Mouse (Mus musculus) neural tube, embryonic 12.5 days (tissue): Measurements from ENCODE around the gene Mid1. TPM values are rescaled to one million over a fixed set of nuclear protein-coding genes. Genes with fewer than 3 reads are reported as not detected.
"Not testable (repeated sequence)": the region's sequence is repeated elsewhere in the genome, so short reads cannot be mapped to it uniquely, and the experiment has no call there.

Source experiments
- ATAC-seq: fragments of 200-750 bp; cut with Nextera tagmentation; 2 replicates; pipeline ENCODE4 v1.8.0; 2017; ENCODE audit warnings: low read depth, mild to moderate bottlenecking, moderate TSS enrichment, moderate library complexity; ENCODE audit not compliant: low FRiP score
- H3K27ac ChIP-seq: fragments of 300-500 bp; sonication (generic); 2 replicates; pipeline ENCODE4 v1.5.1; 2016
- H3K27me3 ChIP-seq: fragments of 300-500 bp; sonication (generic); replicated peaks from 2 replicates; pipeline ENCODE4 v1.6.1; 2016; ENCODE audit warnings: mild to moderate bottlenecking
- H3K36me3 ChIP-seq: fragments of 300-500 bp; sonication (generic); 2 replicates; pipeline ENCODE4 v1.6.1; 2016; ENCODE audit warnings: mild to moderate bottlenecking
- H3K4me1 ChIP-seq: fragments of 300-500 bp; sonication (generic); 2 replicates; pipeline ENCODE4 v1.6.1; 2016
- H3K4me2 ChIP-seq: fragments of 300-500 bp; sonication (generic); replicated peaks from 2 replicates; pipeline ENCODE4 v1.6.1; 2016; ENCODE audit warnings: mild to moderate bottlenecking
- H3K4me3 ChIP-seq: fragments of 300-500 bp; sonication (generic); 2 replicates; pipeline ENCODE4 v1.5.1; 2016
- H3K9ac ChIP-seq: fragments of 300-500 bp; sonication (generic); 2 replicates; pipeline ENCODE4 v1.6.1; 2016; ENCODE audit warnings: mild to moderate bottlenecking
- H3K9me3 ChIP-seq: fragments of 300-500 bp; sonication (generic); 2 replicates; pipeline ENCODE4 v1.6.1; 2016; ENCODE audit warnings: mild to moderate bottlenecking
- WGBS: fragments of 180-500 bp; shearing (Covaris S2); methylation state at CpG from one replicate; pipeline ENCODE4 v1.1.7; 2016; 5-methylcytosine and 5-hydroxymethylcytosine counted together
- polyA plus RNA-seq: library from polyadenylated mRNA; unstranded; fragments of >200 nt; fragmentation: Nextera tagmentation; extraction: Ambion mirVana; gene quantifications from 2 replicates; pipeline ENCODE4 v1.2.1, GENCODE M21; 2016

Mid1 gene
- polyA plus RNA-seq, 1 experiment from 2014 or later: 6.4 TPM

DNA sequence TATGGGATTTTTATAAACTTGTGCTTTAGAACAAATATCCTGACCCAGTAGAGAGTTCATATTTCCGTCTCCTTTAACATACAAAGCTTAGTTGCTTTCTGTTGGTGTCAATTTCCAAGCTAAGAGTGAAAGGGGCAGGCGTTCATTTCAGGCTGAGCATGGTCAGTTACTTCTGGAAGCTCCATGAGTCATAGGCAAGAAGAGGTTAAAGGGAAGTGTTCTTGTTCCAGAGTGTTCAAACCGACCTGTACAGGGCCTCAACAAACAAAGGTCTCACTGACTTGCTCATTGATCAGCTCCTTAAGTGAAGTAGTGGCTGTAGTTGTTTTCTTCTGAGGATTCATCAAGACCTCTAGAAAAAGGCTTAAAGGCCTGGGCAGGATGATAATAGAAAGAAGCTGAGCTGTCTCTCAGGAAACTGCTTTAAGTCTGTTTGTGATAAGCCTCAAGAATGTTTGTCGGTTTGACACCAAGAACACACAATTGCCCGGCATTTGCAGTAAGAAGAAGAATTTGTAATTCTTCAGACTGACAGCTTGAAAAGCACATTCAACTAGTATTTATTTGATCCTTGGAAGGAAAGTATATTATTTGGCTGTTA is 252.2 kb downstream of the Mid1 start:
- ATAC-seq: no peak
- H3K4me3 ChIP-seq: no peak overlapping the region
- no peak overlapping the region for H3K27ac ChIP-seq
- H3K36me3 ChIP-seq: no peaks in the 10 kb centered on the region
- no peak overlapping the region for H3K4me2 ChIP-seq
- 62% methylated on average over 5 of the region's 5 CpGs for WGBS
- H3K4me1 ChIP-seq: no peaks in the 10 kb centered on the region
- no peaks in the 10 kb centered on the region for H3K9me3 ChIP-seq
- H3K27me3 ChIP-seq: no peaks in the 10 kb centered on the region
- H3K9ac ChIP-seq: no peak overlapping the region

DNA sequence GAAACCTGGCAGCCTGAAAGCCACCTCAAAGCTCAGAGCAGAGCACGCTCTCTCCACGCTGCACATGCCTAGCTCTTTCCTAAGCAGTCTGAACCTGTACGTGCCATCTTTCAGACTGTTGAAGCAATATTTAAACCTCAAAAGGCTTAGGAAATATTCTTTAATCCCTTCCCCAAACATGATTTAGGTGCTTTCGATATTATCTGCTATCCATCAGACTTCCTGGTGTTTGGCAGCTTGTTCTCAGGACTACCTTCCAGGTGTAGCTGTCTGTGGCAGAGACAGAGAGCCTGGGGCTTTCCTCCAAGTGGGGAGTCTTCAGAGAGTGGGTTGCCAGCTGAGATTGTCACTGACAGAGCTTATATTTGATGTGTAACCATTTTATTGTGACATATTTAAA is 255.5 kb downstream of the Mid1 start:
- 94% methylated on average over 4 of the region's 4 CpGs for WGBS
- no peaks in the 10 kb centered on the region for H3K4me1 ChIP-seq
- no peak for ATAC-seq
- H3K9me3 ChIP-seq: no peaks in the 10 kb centered on the region
- H3K9ac ChIP-seq: no peak overlapping the region
- H3K4me3 ChIP-seq: no peak overlapping the region
- H3K27ac ChIP-seq: no peak overlapping the region
- no peaks in the 10 kb centered on the region for H3K27me3 ChIP-seq
- H3K4me2 ChIP-seq: no peak overlapping the region
- no peaks in the 10 kb centered on the region for H3K36me3 ChIP-seq

DNA sequence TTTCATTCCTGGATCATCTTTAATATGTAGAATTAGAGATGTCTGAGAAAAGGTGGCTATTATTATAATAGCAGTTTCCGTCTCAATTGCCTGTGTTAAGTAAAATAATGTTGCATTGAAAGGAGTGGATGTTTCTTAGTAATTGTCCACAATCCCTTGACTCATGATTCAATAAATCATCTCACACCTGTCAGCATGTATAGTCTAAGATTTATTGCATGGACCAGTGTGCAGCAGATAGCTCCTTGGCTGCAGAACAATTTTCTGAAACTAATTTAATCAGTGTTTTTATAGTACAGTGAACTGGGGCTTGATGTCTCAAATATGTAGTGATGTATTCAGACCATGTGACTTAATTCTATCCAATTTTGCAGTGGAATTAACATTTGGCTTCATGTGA is 265.6 kb downstream of the Mid1 start:
- Histone ChIP-seq H3K27ac (no peak overlapping the region), H3K4me2 (no peak overlapping the region), H3K4me3 (no peak overlapping the region), H3K27me3 (no peaks in the 10 kb centered on the region), H3K4me1 (no peaks in the 10 kb centered on the region), H3K36me3 (no peaks in the 10 kb centered on the region), H3K9ac (no peak overlapping the region), H3K9me3 (no peaks in the 10 kb centered on the region)
- 79% methylated on average over 1 of the region's 1 CpGs for WGBS
- no peak for ATAC-seq

DNA sequence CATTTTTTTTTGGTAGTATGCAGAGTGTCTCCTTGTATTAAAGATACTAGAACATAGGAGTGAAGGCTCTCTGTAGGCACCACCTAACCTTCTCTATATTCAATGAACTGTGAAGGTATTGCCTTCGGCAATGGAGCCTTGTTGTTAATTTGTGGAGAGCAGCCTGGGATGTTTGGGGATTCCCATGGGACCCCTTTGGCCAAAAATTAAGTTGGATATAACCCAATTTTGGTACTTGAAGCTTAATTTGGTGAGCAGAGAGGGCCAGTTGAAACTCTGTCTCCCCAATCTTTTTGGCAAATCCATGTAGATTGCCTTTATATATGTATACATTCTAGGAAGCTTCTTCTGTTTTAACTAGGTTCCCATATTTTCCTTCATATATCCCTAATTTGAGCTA is 284.3 kb downstream of the Mid1 start:
- WGBS: 91% methylated on average over 1 of the region's 1 CpGs
- no peaks in the 10 kb centered on the region for H3K27me3 ChIP-seq

DNA sequence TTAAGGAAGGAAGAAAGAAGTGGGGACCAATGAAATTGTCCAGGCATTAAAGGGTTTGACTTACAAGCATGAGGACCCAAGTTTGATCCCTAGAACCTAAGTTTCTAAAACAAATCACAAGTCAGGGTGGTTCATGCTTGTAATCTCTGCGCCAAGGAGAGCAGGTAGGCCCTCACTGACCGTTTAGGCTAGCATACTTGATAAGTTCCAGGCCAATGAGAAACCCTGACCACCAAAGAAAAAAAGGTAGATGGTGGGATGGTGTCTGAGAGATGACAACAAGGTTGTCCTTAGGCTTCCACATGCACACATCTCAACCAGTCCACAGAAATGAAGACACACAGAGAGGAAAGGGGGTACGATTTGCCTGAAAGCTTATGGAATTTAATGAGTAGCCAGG is 284.8 kb downstream of the Mid1 start:
- H3K36me3 ChIP-seq: peaks cover 21% of the 10 kb centered on the region
- WGBS: 86% methylated on average over 3 of the region's 3 CpGs
- H3K4me3 ChIP-seq, H3K4me2 ChIP-seq, H3K9ac ChIP-seq, H3K27me3 ChIP-seq, H3K4me1 ChIP-seq, H3K27ac ChIP-seq, ATAC-seq: not testable (repeated sequence)
- H3K9me3 ChIP-seq: peaks cover 29% of the 10 kb centered on the region

More for the DNA sequence above, 284.3 kb downstream of the Mid1 start:
- peaks cover 24% of the 10 kb centered on the region for H3K9me3 ChIP-seq
- H3K27ac ChIP-seq: no peak overlapping the region
- H3K9ac ChIP-seq: no peak overlapping the region
- H3K4me1 ChIP-seq: no peaks in the 10 kb centered on the region
- no peak overlapping the region for H3K4me3 ChIP-seq
- H3K4me2 ChIP-seq: no peak overlapping the region
- peaks cover 18% of the 10 kb centered on the region for H3K36me3 ChIP-seq
- no peak for ATAC-seq

DNA sequence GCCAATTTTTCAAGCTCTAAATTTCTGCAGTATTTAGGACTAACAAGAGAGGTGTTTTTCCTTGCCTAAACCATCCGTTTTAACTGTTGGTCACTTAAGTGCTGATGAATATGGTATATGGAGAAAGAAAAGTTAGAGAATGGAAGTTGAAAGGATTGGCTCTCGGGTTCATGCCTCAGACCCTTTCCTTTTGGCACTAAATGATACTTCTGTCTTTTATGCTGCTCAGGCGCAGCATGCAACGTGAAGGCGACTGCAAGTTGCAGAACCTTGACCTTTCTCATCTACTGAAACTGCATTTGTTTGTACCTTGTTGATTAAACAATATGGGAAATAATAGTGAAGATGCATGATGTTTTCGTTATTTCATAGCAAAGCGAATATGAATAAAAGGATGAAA is 285.5 kb downstream of the Mid1 start:
- H3K4me2 ChIP-seq, H3K27ac ChIP-seq, ATAC-seq, H3K4me3 ChIP-seq, H3K9ac ChIP-seq, H3K27me3 ChIP-seq, H3K4me1 ChIP-seq: not testable (repeated sequence)
- WGBS: 91% methylated on average over 7 of the region's 7 CpGs
- H3K36me3 ChIP-seq: peaks cover 21% of the 10 kb centered on the region
- H3K9me3 ChIP-seq: peaks cover 35% of the 10 kb centered on the region

DNA sequence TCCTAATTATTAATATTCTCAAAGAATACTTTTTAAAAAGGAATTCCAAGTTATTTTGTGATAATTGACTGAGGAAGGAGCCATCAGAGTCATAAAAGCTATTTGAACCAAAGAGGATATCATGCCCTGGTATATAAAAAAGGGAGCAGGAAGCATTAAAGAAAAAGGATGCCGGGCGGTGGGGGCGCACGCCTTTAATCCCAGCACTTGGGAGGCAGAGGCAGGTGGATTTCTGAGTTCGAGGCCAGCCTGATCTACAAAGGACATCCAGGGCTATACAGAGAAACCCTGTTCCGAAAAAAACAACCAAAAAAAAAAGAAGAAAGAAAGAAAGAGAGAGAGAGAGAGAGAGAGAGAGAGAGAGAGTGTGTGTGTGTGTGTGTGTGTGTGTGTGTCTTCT is 286.6 kb downstream of the Mid1 start:
- H3K4me2 ChIP-seq, ATAC-seq, H3K4me3 ChIP-seq, H3K4me1 ChIP-seq, H3K27me3 ChIP-seq, H3K27ac ChIP-seq, H3K9ac ChIP-seq: not testable (repeated sequence)
- Histone ChIP-seq H3K9me3 (peaks cover 38% of the 10 kb centered on the region), H3K36me3 (peaks cover 21% of the 10 kb centered on the region)
- 89% methylated on average over 6 of the region's 6 CpGs for WGBS

DNA sequence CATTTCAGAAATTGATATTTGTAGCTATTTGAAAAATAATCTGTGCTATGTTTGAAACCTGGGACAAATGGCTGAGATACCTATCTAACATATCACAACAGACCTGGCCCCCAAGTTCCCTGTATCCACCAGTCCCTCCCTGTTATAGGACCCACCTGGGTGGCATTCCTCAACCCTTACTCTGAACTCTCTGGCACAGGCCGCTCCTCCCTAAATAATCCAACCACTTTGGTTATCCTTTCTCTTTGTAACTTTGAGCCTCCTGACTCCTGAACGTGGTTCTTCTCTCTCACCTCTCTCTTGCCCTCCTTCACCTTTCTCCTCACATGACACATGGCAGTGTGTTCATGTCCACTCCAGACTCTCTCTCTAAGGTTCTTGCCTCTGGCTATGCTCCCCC is 287.1 kb downstream of the Mid1 start:
- H3K27ac ChIP-seq, H3K4me3 ChIP-seq, H3K27me3 ChIP-seq, H3K9ac ChIP-seq, H3K4me2 ChIP-seq, H3K4me1 ChIP-seq: not testable (repeated sequence)
- peak; percentile 38; the same call in 1 of the 2 replicates for ATAC-seq
- 82% methylated on average over 2 of the region's 2 CpGs for WGBS
- H3K36me3 ChIP-seq: peaks cover 21% of the 10 kb centered on the region
- peaks cover 38% of the 10 kb centered on the region for H3K9me3 ChIP-seq

DNA sequence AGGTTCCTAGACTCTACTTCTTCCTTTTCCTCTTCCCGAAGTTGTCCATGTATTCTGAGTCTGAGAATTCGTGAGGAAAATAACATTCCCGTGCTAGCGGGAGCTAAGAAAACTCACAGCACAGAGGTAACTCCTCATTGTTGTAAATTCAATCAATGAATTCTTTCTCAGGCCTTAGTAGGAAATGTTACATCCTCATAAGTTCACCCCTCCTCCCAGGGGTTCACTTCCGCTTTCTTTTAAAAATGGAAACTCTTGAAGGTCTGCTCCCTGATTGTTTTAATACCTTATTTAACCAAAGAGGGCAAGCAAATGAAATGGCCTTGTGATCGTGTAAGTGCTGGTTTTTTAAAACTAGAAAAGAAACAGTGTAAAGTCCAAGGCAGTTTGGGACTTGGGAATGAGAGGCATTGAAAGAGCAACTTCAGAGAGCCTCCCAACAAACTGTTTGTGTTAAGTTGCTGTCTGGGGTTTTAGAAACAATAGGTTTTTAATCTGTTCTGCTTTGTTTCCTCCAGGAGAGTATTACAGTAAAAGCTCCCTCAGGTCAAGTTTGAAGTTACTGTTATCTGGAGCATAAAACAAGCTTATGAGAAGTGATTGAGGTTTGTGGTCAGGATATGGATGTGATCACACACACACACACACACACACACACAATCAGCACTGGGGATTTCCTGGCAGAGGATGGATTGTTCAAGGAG is 287.9 kb downstream of the Mid1 start:
- not testable (repeated sequence) for ATAC-seq, H3K27ac ChIP-seq, H3K4me2 ChIP-seq, H3K4me3 ChIP-seq, H3K9ac ChIP-seq, H3K27me3 ChIP-seq, H3K4me1 ChIP-seq
- Histone ChIP-seq H3K36me3 (peaks cover 21% of the 10 kb centered on the region), H3K9me3 (peaks cover 40% of the 10 kb centered on the region)
- WGBS: 78% methylated on average over 6 of the region's 6 CpGs

DNA sequence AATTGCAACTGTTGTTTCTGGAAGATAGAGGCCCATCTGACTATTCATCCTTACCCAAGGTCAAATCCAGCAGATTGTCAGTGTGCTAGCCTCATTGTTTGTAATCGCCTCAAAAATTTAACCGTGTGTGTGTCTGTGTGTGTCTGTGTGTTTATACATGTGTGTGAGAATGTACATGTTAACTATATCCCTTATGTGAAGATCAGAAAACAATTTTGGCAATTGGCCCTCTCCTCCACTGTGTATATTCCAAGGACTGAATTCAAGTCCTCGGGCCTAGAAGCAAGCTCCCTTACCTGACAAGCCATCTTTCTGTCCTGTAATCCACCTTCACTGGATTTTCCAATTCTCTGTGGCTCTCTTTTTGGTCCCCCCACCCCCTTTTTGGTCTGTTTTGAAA is 288.8 kb downstream of the Mid1 start:
- WGBS: 59% methylated on average over 3 of the region's 3 CpGs
- H3K4me1 ChIP-seq, H3K4me3 ChIP-seq, ATAC-seq, H3K4me2 ChIP-seq, H3K27ac ChIP-seq, H3K9ac ChIP-seq, H3K27me3 ChIP-seq: not testable (repeated sequence)
- peaks cover 26% of the 10 kb centered on the region for H3K36me3 ChIP-seq
- H3K9me3 ChIP-seq: peaks cover 49% of the 10 kb centered on the region

DNA sequence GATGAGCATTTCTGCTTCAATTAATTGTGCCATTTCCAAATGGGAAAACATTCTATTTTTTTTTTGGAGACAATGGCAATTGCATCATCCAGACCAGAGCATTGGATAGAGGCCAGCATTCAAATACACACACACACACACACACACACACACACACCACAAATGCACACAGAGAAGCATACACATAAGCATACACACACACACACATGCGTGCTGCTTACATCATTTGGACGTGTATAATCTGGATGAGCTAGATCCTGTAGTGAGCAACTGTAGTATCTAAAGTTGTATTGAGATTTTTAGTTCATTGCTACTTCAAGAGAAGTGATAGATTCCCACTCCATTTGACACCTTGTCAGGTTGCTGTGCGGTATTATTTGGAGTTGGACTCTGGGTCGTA is 289.5 kb downstream of the Mid1 start:
- WGBS: 68% methylated on average over 4 of the region's 4 CpGs
- peaks cover 54% of the 10 kb centered on the region for H3K9me3 ChIP-seq

DNA sequence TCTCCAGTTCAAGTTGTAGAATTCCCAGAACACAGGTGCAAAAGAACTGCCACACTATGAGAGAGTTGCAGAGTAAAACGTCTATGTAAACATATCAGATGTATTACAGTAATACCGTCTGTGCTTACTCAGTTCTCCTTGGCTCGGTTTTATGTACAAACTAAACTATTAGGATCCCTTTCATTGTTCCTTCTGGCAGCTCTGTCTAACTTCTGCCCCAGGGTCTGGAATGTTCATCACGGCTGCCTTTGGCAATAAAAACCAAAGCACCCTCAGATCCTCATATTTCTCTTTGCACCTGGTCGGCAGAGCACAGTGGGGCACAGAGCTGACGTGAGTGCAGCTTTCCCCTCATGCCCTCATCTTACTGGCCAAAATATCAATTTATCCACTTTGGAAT is 290.0 kb downstream of the Mid1 start:
- H3K9me3 ChIP-seq: peaks cover 53% of the 10 kb centered on the region
- H3K9ac ChIP-seq, ATAC-seq, H3K27ac ChIP-seq, H3K4me2 ChIP-seq, H3K4me1 ChIP-seq, H3K4me3 ChIP-seq, H3K27me3 ChIP-seq: not testable (repeated sequence)
- WGBS: 75% methylated on average over 6 of the region's 6 CpGs
- H3K36me3 ChIP-seq: peaks cover 23% of the 10 kb centered on the region

More for the DNA sequence above, 289.5 kb downstream of the Mid1 start:
- not testable (repeated sequence) for H3K27ac ChIP-seq, H3K4me1 ChIP-seq, H3K4me3 ChIP-seq, H3K4me2 ChIP-seq, ATAC-seq, H3K27me3 ChIP-seq, H3K9ac ChIP-seq
- peaks cover 26% of the 10 kb centered on the region for H3K36me3 ChIP-seq

DNA sequence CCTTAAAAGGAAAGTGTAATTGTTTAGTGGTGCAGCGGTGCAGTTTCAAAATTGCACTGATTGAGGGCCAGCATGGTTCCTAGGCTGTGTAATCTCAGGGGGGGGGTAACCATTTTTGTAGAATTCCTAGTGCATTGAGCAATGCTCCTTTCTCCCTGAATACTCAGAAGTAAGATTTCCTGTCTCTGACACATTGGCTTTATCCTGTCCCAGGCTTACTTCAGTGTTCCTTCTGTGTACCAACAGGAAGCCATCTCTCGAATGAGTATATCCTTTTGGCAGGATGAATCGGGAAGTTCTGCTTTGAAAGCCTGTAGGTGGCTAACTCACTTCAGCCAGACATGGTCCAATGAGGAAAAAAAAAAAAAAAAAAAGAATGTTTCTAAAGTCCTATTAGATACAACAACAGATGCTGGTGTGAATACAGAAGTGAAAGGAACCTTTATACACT is 290.7 kb downstream of the Mid1 start:
- ATAC-seq, H3K27ac ChIP-seq, H3K4me2 ChIP-seq, H3K4me3 ChIP-seq, H3K4me1 ChIP-seq, H3K27me3 ChIP-seq, H3K9ac ChIP-seq: not testable (repeated sequence)
- H3K36me3 ChIP-seq: peaks cover 27% of the 10 kb centered on the region
- peaks cover 57% of the 10 kb centered on the region for H3K9me3 ChIP-seq
- 84% methylated on average over 3 of the region's 3 CpGs for WGBS
